Mouse (Mus musculus) forebrain, embryonic 10.5 days (tissue): ENCODE data around the gene Mogat2. TPM values are rescaled to one million over a fixed set of nuclear protein-coding genes. Genes with fewer than 3 reads are reported as not detected.

Experiments
- DNase-seq: peaks from one replicate; pipeline ENCODE4 v3.0.0-alpha.2; 2017; ENCODE audit warnings: low spot score; ENCODE audit errors: extremely low spot score
- H3K27ac ChIP-seq: fragments of 300-500 bp; sonication (generic); 2 replicates; pipeline ENCODE4 v1.5.1; 2016; ENCODE audit warnings: mild to moderate bottlenecking
- H3K27me3 ChIP-seq: fragments of 300-500 bp; sonication (generic); 2 replicates; pipeline ENCODE4 v1.6.1; 2016; ENCODE audit warnings: mild to moderate bottlenecking; ENCODE audit not compliant: poor library complexity, severe bottlenecking
- H3K36me3 ChIP-seq: fragments of 300-500 bp; sonication (generic); replicated peaks from 2 replicates; pipeline ENCODE4 v1.6.1; 2016; ENCODE audit warnings: mild to moderate bottlenecking, moderate library complexity
- H3K4me1 ChIP-seq: fragments of 300-500 bp; sonication (generic); 2 replicates; pipeline ENCODE4 v1.6.1; 2016
- H3K4me3 ChIP-seq: fragments of 300-500 bp; sonication (generic); 2 replicates; pipeline ENCODE4 v1.5.1; 2016; ENCODE audit warnings: mild to moderate bottlenecking, moderate library complexity
- H3K9me3 ChIP-seq: fragments of 300-500 bp; sonication (generic); 2 replicates; pipeline ENCODE4 v1.6.1; 2016; ENCODE audit warnings: mild to moderate bottlenecking, moderate library complexity
- WGBS: fragments of 180-500 bp; shearing (Covaris S2); methylation state at CpG from one replicate; pipeline ENCODE4 v1.1.7; 2016; 5-methylcytosine and 5-hydroxymethylcytosine counted together
- polyA plus RNA-seq: library from polyadenylated mRNA; unstranded; fragments of >200 nt; fragmentation: Nextera tagmentation; extraction: Ambion mirVana; gene quantifications from 2 replicates; pipeline ENCODE4 v1.2.1, GENCODE M21; 2016

The Mogat2 gene
- polyA plus RNA-seq, 1 experiment from 2014 or later: 35.2 TPM

DNA sequence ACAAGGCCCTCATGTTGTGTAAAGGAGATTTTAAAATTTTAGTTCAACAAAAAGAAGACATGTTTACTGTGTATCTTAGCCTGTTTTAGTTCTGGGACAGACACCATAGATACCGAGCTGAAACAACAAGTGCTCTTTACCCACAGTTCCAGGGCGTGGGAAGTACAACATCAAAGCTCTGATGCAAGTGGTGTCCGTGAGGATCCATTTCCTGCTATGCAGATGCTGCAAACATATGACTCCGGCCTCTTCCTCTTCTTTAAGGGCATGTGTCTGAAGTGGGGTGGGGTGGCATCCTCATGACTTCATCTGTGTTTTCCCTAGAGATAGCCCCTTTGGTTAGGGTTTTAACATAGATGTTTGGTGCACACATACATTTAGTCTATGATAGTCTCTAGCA is 25.1 kb upstream of the Mogat2 start:
- Histone ChIP-seq H3K36me3 (no peaks in the 10 kb centered on the region), H3K4me3 (no peak overlapping the region), H3K27ac (no peak overlapping the region), H3K4me1 (peaks cover 26% of the 10 kb centered on the region), H3K9me3 (no peaks in the 10 kb centered on the region), H3K27me3 (peaks cover 38% of the 10 kb centered on the region)
- DNase-seq: no peak
- WGBS: 75% methylated on average over 4 of the region's 4 CpGs

DNA sequence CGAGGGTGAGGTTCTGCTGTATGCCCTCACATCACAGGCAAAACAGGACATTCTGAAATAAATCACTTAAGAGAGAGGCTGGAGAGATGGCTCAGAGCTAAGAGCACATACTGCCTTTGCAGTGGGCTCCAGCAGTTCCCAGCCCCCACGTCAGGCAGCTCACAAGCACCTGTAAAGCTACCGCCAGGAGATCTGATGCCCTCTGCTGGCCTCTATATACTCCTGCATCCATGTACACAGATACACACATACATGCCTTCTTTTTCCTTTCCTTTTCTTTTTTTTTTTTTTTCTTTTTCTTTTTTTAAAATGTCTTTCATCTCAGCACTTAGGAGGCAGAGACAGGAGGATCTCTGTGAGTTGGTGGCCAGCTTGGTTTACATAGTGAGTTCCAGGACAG is 23.5 kb upstream of the Mogat2 start:
- no peak for DNase-seq
- no peaks in the 10 kb centered on the region for H3K36me3 ChIP-seq
- H3K9me3 ChIP-seq: no peaks in the 10 kb centered on the region
- WGBS: 44% methylated on average over 3 of the region's 3 CpGs
- no peak overlapping the region for H3K4me3 ChIP-seq
- H3K27ac ChIP-seq: no peak overlapping the region
- H3K27me3 ChIP-seq: peaks cover 22% of the 10 kb centered on the region
- H3K4me1 ChIP-seq: peaks cover 10% of the 10 kb centered on the region

DNA sequence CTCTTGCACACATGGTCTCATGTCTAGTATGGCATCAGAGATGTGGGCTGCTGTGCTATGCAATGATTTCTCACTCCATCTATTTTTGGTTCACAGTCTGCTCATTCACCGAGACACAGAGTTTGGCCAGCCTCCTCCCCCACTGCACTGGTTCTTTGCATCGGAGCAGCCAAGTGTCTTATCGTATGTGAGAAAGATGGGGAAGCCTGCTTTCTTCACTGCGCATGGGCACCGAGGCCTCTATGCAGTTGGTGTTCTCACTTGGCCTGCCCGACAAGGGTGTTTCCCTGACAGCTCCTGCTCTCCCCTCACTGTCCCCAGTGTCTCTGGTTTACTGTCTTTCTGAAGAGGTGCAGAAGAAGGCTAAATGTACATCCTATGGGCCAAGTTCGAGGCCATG is 16.6 kb upstream of the Mogat2 start:
- Histone ChIP-seq H3K27ac (no peak overlapping the region), H3K9me3 (no peaks in the 10 kb centered on the region), H3K27me3 (peaks cover 19% of the 10 kb centered on the region), H3K4me3 (no peak overlapping the region), H3K4me1 (0 out of 2 replicates have a peak, but pooled peaks cover 4% of the 10 kb centered on the region), H3K36me3 (no peaks in the 10 kb centered on the region)
- 90% methylated on average over 7 of the region's 7 CpGs for WGBS
- DNase-seq: no peak

DNA sequence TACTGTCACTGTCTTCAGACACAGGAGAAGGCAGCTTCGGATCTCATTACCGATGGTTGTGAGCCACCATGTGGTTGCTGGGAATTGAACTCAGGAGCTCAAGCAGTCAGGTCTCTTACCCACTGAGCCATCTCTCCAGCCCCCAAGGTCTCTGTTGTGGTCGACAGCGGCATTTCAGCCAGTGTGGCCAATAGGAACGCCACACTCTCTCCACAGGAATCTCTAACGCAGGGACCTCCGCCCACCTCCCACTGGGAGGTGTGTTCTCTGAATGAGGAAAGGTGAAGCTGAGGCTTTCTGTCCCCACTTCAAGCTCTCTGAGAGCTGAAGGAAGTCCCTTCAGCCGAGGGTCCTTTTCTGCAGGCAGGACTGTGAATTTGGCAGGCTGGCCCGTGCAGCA is 12.0 kb upstream of the Mogat2 start:
- no peak for DNase-seq
- no peaks in the 10 kb centered on the region for H3K9me3 ChIP-seq
- peaks cover 51% of the 10 kb centered on the region for H3K27me3 ChIP-seq
- no peak overlapping the region for H3K4me3 ChIP-seq
- no peak overlapping the region for H3K27ac ChIP-seq
- no peaks in the 10 kb centered on the region for H3K36me3 ChIP-seq
- H3K4me1 ChIP-seq: peaks cover 17% of the 10 kb centered on the region
- 34% methylated on average over 9 of the region's 9 CpGs for WGBS

DNA sequence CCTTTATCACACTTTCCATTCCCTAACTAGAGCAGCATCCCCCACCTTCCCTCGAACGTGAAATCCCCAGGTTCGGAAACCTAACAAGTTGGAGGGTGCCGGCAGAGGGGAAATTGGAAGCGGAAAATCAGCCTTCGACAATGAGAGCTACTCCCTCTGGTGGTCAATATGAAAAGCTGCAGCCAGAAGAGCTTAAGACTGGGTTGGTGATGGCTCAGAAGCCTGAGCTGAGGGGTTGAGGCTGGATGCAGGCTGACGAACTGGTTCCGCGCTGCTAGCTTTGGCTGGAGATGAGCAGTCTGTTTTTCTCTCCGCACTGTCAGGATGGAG is 11.1 kb upstream of the Mogat2 start:
- WGBS: under 1% methylated on average over 10 of the region's 10 CpGs
- peak overlapping the region; percentile 58 for H3K4me3 ChIP-seq
- DNase-seq: peak; percentile 66

DNA sequence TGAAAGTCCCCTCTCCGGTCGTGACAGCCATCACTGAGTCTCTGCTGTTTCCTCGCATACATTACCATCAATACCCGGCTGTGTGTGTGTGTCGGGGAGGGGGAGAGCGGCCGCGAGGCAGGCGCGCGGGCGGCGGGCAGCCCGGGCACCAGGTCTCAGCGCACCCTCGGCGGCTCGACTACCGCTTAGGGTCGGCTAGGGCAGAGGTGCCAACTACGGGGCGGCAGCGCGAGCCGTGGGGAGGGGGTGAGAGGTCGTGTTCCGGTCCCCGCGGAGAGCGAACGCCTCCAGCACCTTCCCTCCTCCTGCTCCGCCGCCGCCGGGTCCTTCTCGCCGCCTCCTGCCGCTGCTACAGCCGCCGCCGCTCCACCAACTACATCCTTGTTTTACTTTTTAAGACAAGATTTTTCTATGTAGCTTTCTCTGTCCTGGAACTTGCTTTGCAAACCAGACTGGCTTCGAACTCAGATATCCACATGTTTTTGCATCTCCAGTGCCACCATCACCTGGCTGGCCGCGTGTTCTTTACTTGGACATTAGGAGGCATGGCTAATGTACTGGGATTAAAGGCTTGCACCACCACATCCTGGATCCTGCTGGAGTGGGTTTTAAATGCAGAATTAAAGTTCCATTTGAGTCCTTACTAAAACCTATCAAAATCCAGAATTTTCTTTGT is 10.6 kb upstream of the Mogat2 start:
- Histone ChIP-seq H3K36me3 (no peaks in the 10 kb centered on the region), H3K4me3 (peak overlapping the region; percentile 58), H3K27me3 (peaks cover 51% of the 10 kb centered on the region), H3K9me3 (no peaks in the 10 kb centered on the region), H3K27ac (peak overlapping the region; percentile 75), H3K4me1 (peaks cover 17% of the 10 kb centered on the region)
- WGBS: under 1% methylated on average over 44 of the region's 44 CpGs
- DNase-seq: peak; percentile 48

More for the DNA sequence above, 11.1 kb upstream of the Mogat2 start:
- H3K27me3 ChIP-seq: peaks cover 51% of the 10 kb centered on the region
- H3K9me3 ChIP-seq: no peaks in the 10 kb centered on the region
- H3K27ac ChIP-seq: no peak overlapping the region
- no peaks in the 10 kb centered on the region for H3K36me3 ChIP-seq
- peaks cover 17% of the 10 kb centered on the region for H3K4me1 ChIP-seq

DNA sequence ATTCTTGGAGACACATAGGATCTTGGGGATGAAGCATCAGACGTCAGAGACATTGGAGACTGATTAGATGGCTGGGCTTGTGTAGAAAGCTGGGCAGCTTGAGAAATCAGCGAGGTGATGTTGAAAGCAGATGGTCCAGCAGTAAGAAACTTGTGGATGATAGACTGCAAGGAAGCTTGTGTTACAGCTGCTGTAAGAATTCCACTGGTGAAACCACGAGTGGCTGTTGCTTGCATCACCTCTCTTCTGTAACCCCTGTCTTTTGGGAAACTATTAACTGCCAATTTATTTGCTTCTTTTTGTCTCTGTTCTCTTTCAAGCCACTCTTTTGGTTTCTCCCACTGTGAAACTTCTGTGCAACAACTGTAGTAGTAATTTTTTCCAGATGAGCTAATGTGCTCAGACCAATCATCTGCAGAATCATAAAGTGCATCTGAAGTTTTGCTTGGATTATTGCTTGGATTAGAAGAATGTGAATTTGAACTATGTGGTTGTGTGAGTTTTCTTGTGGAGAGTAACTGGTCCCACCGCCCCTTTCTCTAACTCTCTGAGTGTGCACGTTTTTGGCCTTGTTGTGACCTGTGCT is 9.8 kb upstream of the Mogat2 start:
- 46% methylated on average over 5 of the region's 5 CpGs for WGBS
- peaks cover 17% of the 10 kb centered on the region for H3K4me1 ChIP-seq
- H3K36me3 ChIP-seq: no peaks in the 10 kb centered on the region
- H3K4me3 ChIP-seq: no peak overlapping the region
- no peaks in the 10 kb centered on the region for H3K9me3 ChIP-seq
- H3K27ac ChIP-seq: no peak overlapping the region
- peaks cover 51% of the 10 kb centered on the region for H3K27me3 ChIP-seq
- no peak for DNase-seq

DNA sequence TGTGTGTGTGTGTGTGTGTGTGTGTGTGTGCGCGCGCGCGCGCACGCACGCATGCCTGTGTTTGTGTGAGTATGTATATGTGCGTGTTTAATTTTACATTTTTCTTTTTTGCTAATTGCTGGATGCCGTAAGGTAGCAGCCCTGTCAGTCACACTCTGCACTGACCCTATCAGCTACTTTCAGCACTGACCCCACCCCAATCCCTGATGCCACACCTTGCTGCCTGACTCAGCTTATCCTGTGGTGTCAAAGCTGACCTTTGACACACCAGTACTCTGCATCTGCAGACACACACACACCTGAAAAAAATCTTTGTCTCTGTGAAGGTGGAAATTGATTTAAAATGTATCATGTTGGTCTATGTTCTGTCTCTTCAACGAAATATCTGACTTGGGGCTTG is 3.7 kb upstream of the Mogat2 start:
- Histone ChIP-seq H3K36me3 (no peaks in the 10 kb centered on the region), H3K27me3 (peaks cover 33% of the 10 kb centered on the region), H3K4me3 (no peak overlapping the region), H3K9me3 (no peaks in the 10 kb centered on the region), H3K27ac (no peak overlapping the region), H3K4me1 (peaks cover 20% of the 10 kb centered on the region)
- no peak for DNase-seq
- WGBS: 94% methylated on average over 11 of the region's 11 CpGs

DNA sequence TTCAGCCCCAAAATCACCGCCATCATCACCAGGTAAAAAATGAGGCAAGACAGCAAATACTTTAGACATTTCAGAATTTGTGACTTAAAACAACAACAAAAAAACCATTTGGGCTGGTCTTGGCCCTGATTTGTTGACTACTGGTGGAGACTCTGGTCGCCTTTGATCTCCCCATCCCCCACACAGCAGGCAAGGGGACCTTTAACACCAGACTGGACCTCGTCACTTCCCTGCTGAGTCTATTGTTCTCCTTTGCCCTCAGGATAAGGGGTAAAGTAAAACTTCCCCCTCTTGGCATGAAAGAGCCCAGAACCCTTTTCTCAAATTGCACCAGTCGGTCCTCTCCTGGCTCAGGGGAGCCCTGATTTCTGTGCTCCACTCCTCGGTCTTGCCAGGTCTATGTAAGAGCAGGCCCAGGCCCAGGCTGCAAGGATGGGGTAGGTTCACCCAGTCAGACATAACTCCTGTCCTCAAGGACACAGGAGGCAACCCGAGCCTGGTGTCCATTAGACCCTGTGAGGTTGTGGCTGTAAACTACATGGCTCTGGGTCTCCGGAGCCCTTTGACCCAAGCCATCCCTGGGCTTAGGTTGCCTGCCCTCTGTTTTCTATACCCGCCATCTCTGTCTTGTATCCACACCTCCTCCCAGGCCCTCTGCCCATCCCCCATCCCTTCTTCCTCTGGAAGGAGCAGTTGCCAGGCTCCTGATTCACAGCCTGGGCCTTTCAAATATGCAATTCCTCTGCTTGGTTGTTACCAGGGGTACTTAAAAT is 1.3 kb downstream of the Mogat2 start:
- 12% methylated on average over 8 of the region's 8 CpGs for WGBS
- Histone ChIP-seq H3K27me3 (peaks cover 29% of the 10 kb centered on the region), H3K4me3 (peak overlapping the region; percentile 50), H3K27ac (peak overlapping the region; percentile 84), H3K36me3 (peaks cover 5% of the 10 kb centered on the region), H3K4me1 (peaks cover 49% of the 10 kb centered on the region), H3K9me3 (no peaks in the 10 kb centered on the region)
- peak; percentile 54 for DNase-seq

DNA sequence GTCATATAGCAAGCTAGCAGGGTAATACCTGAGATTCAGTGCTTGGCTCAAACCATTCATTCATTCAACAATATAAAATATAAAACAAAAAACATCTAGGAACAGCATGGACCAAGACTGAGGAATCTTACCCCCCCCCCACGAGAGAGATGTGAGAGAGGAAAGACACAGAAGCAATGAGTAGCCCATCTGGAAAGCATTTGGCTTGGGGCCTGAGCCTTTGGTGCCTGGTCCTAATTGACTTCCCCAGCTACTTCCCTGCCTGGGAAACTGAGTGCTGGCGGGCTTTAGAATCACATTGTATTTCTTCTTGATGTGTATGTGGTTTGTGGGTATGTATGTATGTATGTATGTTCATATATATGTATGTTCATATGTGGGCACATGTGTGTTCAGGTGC is 2.8 kb downstream of the Mogat2 start:
- Histone ChIP-seq H3K27me3 (peaks cover 27% of the 10 kb centered on the region), H3K4me3 (no peak overlapping the region), H3K27ac (peak overlapping the region; percentile 84; the same call in 1 of the 2 replicates), H3K4me1 (peaks cover 49% of the 10 kb centered on the region), H3K36me3 (peaks cover 13% of the 10 kb centered on the region), H3K9me3 (no peaks in the 10 kb centered on the region)
- no peak for DNase-seq
- WGBS: 62% methylated on average over 2 of the region's 2 CpGs

DNA sequence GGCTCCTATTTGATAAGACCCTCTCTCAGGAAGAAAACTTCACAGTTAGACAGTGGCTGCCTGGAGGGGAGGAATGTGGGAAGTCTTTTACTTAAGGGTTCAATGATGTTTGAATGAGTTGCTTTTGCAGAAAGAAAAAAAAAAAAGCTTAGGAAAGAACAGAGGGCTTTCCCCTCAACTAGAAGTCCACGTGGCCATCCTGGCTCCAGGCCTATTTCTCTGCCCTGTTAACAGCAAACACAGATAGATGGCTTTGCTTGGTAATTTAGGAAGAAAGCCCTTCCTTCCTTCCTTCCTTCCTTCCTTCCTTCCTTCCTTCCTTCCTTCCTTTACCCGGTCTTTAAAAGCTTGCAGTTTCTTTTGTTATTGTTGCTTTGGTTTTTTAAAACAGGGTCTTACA is 3.5 kb downstream of the Mogat2 start:
- 37% methylated on average over 2 of the region's 2 CpGs for WGBS
- peaks cover 55% of the 10 kb centered on the region for H3K4me1 ChIP-seq
- no peaks in the 10 kb centered on the region for H3K9me3 ChIP-seq
- DNase-seq: no peak
- H3K36me3 ChIP-seq: peaks cover 13% of the 10 kb centered on the region
- peaks cover 22% of the 10 kb centered on the region for H3K27me3 ChIP-seq
- H3K27ac ChIP-seq: peak overlapping the region; percentile 60; the same call in 1 of the 2 replicates
- no peak overlapping the region for H3K4me3 ChIP-seq

DNA sequence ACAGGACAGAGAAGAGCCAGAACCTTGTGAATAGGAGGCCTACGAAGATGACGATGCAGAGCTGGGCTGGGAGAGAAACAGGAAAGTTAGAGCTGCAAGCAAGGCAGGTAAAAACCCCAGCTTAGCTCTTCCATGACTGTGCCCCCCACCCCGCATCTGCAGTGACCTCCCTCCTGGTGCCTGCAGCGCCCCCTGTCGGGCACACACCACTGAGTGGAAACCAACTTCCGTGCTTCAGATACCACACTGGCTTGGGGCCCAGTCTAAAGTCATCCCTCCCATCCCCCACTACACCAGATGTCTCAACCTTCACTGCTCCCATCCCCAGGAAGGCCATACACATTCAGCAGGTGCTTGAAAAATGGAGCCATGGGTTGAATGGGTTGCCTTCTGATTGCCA is 5.8 kb downstream of the Mogat2 start:
- Histone ChIP-seq H3K27me3 (no peaks in the 10 kb centered on the region), H3K9me3 (no peaks in the 10 kb centered on the region), H3K36me3 (peaks cover 19% of the 10 kb centered on the region), H3K27ac (no peak overlapping the region), H3K4me3 (no peak overlapping the region), H3K4me1 (peaks cover 47% of the 10 kb centered on the region)
- DNase-seq: no peak
- 74% methylated on average over 6 of the region's 6 CpGs for WGBS
